In genomic region chr3:52576703-52577244, GRCm38 (mm10) we compare ENCODE assay signal across 16 mouse cellular contexts.
DNase-seq lines count a peak whose midpoint lies in the region; ATAC-seq and TF ChIP-seq lines count a peak whose summit lies in the region.
"Had no signal": no experiment of that assay in that cellular context is flagged by ENCODE, and none has a peak within 500 bp of the region (broad histone marks: within the 10 kb centered on the region; RNA-seq: fewer than 3 reads in every experiment).

No protein-coding gene starts in this region.

- no peak overlapping the region for H3K9ac ChIP-seq in midbrain, embryonic 14.5 days (replicated peaks; ENCODE audit: low read length)
- H3K9ac ChIP-seq: hindbrain, embryonic 13.5 days; midbrain, embryonic 15.5 days; neural tube, embryonic 12.5 days had no signal

- TF ChIP-seq POLR2A in embryonic fibroblast, embryonic 13.5 days (IDR thresholded peaks at IDR 0.05; ENCODE audit: low read depth, low read length): no peak

- peak; percentile 85 for DNase-seq in heart, adult 11 months
- no peak for DNase-seq in heart, postnatal 4 days
- DNase-seq in 3T3-L1 (ENCODE audit: low read depth, low spot score): peak; percentile 82
- DNase-seq in lung, postnatal 25 days (ENCODE audit: low spot score): peak; percentile 58
- DNase-seq in spleen, adult 18-20 months: no peak
- no peak for DNase-seq in layer of hippocampus, adult 2 months (ENCODE audit: low spot score in 2 of 2)
- DNase-seq in midbrain, embryonic 14.5 days: no peak
- DNase-seq: cerebellum, adult 9-11 months; heart, adult 18-20 months; thymus, postnatal 4 days had no signal

- peak overlapping the region; percentile 21 for H3K27ac ChIP-seq in embryonic fibroblast, embryonic 13.5 days (ENCODE audit: insufficient read depth, low read length)
- H3K27ac ChIP-seq in layer of hippocampus, adult 2 months: no peak overlapping the region
- no peak overlapping the region for H3K27ac ChIP-seq in midbrain, embryonic 14.5 days (replicated peaks; ENCODE audit: low read depth, low read length)
- H3K27ac ChIP-seq: forebrain, embryonic 10.5 days; hindbrain, embryonic 13.5 days; macrophage; midbrain, embryonic 15.5 days; neural tube, embryonic 12.5 days had no signal

- H3K36me3 ChIP-seq in midbrain, embryonic 14.5 days (ENCODE audit: control insufficient read depth, insufficient read depth, low read length): no peaks in the 10 kb centered on the region
- H3K36me3 ChIP-seq: forebrain, embryonic 10.5 days; hindbrain, embryonic 13.5 days; midbrain, embryonic 15.5 days; neural tube, embryonic 12.5 days had no signal

- 79% methylated on average over 6 of the region's 6 CpGs for WGBS in midbrain, embryonic 14.5 days

- no peaks in the 10 kb centered on the region for H3K27me3 ChIP-seq in midbrain, embryonic 14.5 days (ENCODE audit: control insufficient read depth, insufficient read depth, low read length)
- H3K27me3 ChIP-seq: hindbrain, embryonic 13.5 days; midbrain, embryonic 15.5 days; neural tube, embryonic 12.5 days had no signal

- ATAC-seq in midbrain, embryonic 14.5 days (ENCODE audit: low FRiP score, low TSS enrichment): no peak
- ATAC-seq: midbrain, embryonic 15.5 days had no signal

- H3K4me2 ChIP-seq in midbrain, embryonic 14.5 days (ENCODE audit: low read length): no peak overlapping the region
- H3K4me2 ChIP-seq: hindbrain, embryonic 13.5 days; midbrain, embryonic 15.5 days; neural tube, embryonic 12.5 days had no signal

- TF ChIP-seq CTCF in embryonic fibroblast, embryonic 13.5 days (IDR thresholded peaks at IDR 0.05; ENCODE audit: borderline replicate concordance, insufficient read depth, low read length): no peak
- TF ChIP-seq CTCF in layer of hippocampus, adult 2 months (conservative IDR thresholded peaks at IDR 0.05): no peak

- H3K9me3 ChIP-seq in midbrain, embryonic 14.5 days (ENCODE audit: control insufficient read depth, low read length): no peaks in the 10 kb centered on the region
- H3K9me3 ChIP-seq: forebrain, embryonic 10.5 days; hindbrain, embryonic 13.5 days; midbrain, embryonic 15.5 days; neural tube, embryonic 12.5 days had no signal

- no peak overlapping the region for H3K4me3 ChIP-seq in embryonic fibroblast, embryonic 13.5 days (ENCODE audit: insufficient read depth, low read length)
- no peak overlapping the region for H3K4me3 ChIP-seq in layer of hippocampus, adult 2 months
- no peak overlapping the region for H3K4me3 ChIP-seq in midbrain, embryonic 14.5 days (replicated peaks; ENCODE audit: low read depth, low read length)
- H3K4me3 ChIP-seq: forebrain, embryonic 10.5 days; hindbrain, embryonic 13.5 days; midbrain, embryonic 15.5 days; neural tube, embryonic 12.5 days had no signal

- peaks cover 8% of the 10 kb centered on the region; the same call in 1 of the 2 replicates for H3K4me1 ChIP-seq in embryonic fibroblast, embryonic 13.5 days (ENCODE audit: control insufficient read depth, insufficient read depth, low read length)
- 0 out of 2 replicates have a peak, but pooled peaks cover 3% of the 10 kb centered on the region for H3K4me1 ChIP-seq in midbrain, embryonic 14.5 days (ENCODE audit: control insufficient read depth, insufficient read depth, low read length)
- H3K4me1 ChIP-seq: forebrain, embryonic 10.5 days; midbrain, embryonic 15.5 days; neural tube, embryonic 12.5 days had no signal

Comparison
In these comparisons a context has a peak if more than half of its experiments do, and no peak if none do; other contexts are left out.
1. DNase-seq: peak in heart, adult 11 months (single experiment), 3T3-L1 (single experiment) and lung, postnatal 25 days (single experiment); none in heart, postnatal 4 days (single experiment), spleen, adult 18-20 months (0 of 2), layer of hippocampus, adult 2 months (0 of 2) and midbrain, embryonic 14.5 days (single experiment).